Mouse (Mus musculus): Measurements from ENCODE around the gene Rgs16. TPM values are rescaled to one million over a fixed set of nuclear protein-coding genes. Genes with fewer than 3 reads are reported as not detected.

Rgs16 gene
- total and polyA plus RNA-seq, 2 experiments, result 3.9 to 125 TPM

- no peaks in the 10 kb centered on the region for H3K36me3 ChIP-seq (ENCODE audit: control insufficient read depth, insufficient read depth, low read length)
- WGBS, result 72% methylated on average over 2 of the region's 2 CpGs
- no peak overlapping the region for H3K27ac ChIP-seq (replicated peaks; ENCODE audit: insufficient read depth, low read depth, low read length)
- no peak overlapping the region for H3K9ac ChIP-seq (ENCODE audit: low read depth, low read length)
- TF ChIP-seq CTCF (IDR thresholded peaks at IDR 0.05; ENCODE audit: low read depth, low read length), result no peak
- TF ChIP-seq POLR2A (IDR thresholded peaks at IDR 0.05; ENCODE audit: extremely low read depth, insufficient read depth, low read length), result no peak
- no peaks in the 10 kb centered on the region for H3K4me1 ChIP-seq (ENCODE audit: control insufficient read depth, insufficient read depth, low read length)
- H3K79me2 ChIP-seq (ENCODE audit: control insufficient read depth, insufficient read depth, low read length), result no peaks in the 10 kb centered on the region
- H3K4me3 ChIP-seq (ENCODE audit: insufficient read depth, low read depth, low read length), result no peak overlapping the region
- no peaks in the 10 kb centered on the region for H3K27me3 ChIP-seq (ENCODE audit: control insufficient read depth, insufficient read depth, low read length)
- no peak for DNase-seq (ENCODE audit: extremely low read depth, low read depth, low spot score)
Measured at GRCm38 (mm10) chr1:153790708-153791107, 50.6 kb downstream of the Rgs16 start.

DNA sequence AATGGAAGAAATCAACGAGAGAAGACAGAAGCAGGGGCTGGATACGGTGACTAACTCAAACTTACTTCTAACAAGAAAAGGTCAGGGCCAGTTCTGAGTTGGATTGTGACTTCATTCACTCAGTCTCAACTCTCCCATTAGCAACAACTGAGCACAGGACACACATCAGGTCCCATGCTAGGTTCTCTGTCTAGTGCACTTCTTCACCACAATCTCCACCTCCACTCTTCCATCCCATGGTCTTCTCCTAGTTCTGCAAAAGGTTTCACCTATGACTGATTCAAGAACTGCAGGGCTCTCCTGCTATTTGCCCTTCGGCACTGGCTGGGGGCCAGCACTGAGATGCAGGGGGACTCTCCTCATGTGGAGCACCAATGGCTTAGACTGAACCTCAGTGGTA lies 54.1 kb downstream of the Rgs16 start:
- H3K27ac ChIP-seq (replicated peaks; ENCODE audit: insufficient read depth, low read depth, low read length), result no peak overlapping the region
- 84% methylated on average over 3 of the region's 3 CpGs for WGBS
- H3K9ac ChIP-seq (ENCODE audit: low read depth, low read length), result no peak overlapping the region
- H3K36me3 ChIP-seq (ENCODE audit: control insufficient read depth, insufficient read depth, low read length), result no peaks in the 10 kb centered on the region
- H3K4me1 ChIP-seq (ENCODE audit: control insufficient read depth, insufficient read depth, low read length), result no peaks in the 10 kb centered on the region
- no peaks in the 10 kb centered on the region for H3K79me2 ChIP-seq (ENCODE audit: control insufficient read depth, insufficient read depth, low read length)
- no peak overlapping the region for H3K4me3 ChIP-seq (ENCODE audit: insufficient read depth, low read depth, low read length)
- DNase-seq (ENCODE audit: extremely low read depth, low read depth, low spot score), result no peak
- TF ChIP-seq POLR2A (IDR thresholded peaks at IDR 0.05; ENCODE audit: extremely low read depth, insufficient read depth, low read length) (no peak), CTCF (IDR thresholded peaks at IDR 0.05; ENCODE audit: low read depth, low read length) (no peak)
- no peaks in the 10 kb centered on the region for H3K27me3 ChIP-seq (ENCODE audit: control insufficient read depth, insufficient read depth, low read length)

Other genes with a start within 250 kb of the Rgs16 start
- 1.4 and 2.5 TPM in 2 replicates for gene Npl, start 190.3 kb upstream of the Rgs16 start, total RNA-seq (2014; rRNA removed)
- 0.21 and 0.40 TPM in 2 replicates for gene Npl, start 190.3 kb upstream of the Rgs16 start, polyA plus RNA-seq (2012; rRNA removed)
- gene Rgs8, start 87.3 kb upstream of the Rgs16 start, total RNA-seq (2014; rRNA removed), result 0.07 and 0.09 TPM in 2 replicates
- gene Rgs8, start 87.3 kb upstream of the Rgs16 start, polyA plus RNA-seq (2012; rRNA removed), result not detected in 2 replicates
- gene Rnasel, start 9.1 kb downstream of the Rgs16 start, total RNA-seq (2014; rRNA removed), result 3.7 and 5.1 TPM in 2 replicates
- 0.57 and 0.72 TPM in 2 replicates for gene Rnasel, start 9.1 kb downstream of the Rgs16 start, polyA plus RNA-seq (2012; rRNA removed)
- 0.09 TPM in 1 of 2 replicates, not detected in the other for gene Rgsl1, start 103.8 kb downstream of the Rgs16 start, total RNA-seq (2014; rRNA removed)
- gene Rgsl1, start 103.8 kb downstream of the Rgs16 start, polyA plus RNA-seq (2012; rRNA removed), result not detected in 2 replicates
- 0.07 and 0.09 TPM in 2 replicates for gene Teddm1b, start 134.0 kb downstream of the Rgs16 start, total RNA-seq (2014; rRNA removed)
- 0.10 TPM in 2 replicates for gene Teddm1b, start 134.0 kb downstream of the Rgs16 start, polyA plus RNA-seq (2012; rRNA removed)
- gene Teddm1a, start 151.4 kb downstream of the Rgs16 start, total RNA-seq (2014; rRNA removed), result not detected in 2 replicates
- gene Teddm1a, start 151.4 kb downstream of the Rgs16 start, polyA plus RNA-seq (2012; rRNA removed), result not detected in 2 replicates
- gene Glul, start 159.6 kb downstream of the Rgs16 start, total RNA-seq (2014; rRNA removed), result 370 and 719 TPM in 2 replicates
- 620 and 776 TPM in 2 replicates for gene Glul, start 159.6 kb downstream of the Rgs16 start, polyA plus RNA-seq (2012; rRNA removed)
- gene Teddm2, start 159.9 kb downstream of the Rgs16 start, total RNA-seq (2014; rRNA removed), result 0.20 and 0.83 TPM in 2 replicates
- gene Teddm2, start 159.9 kb downstream of the Rgs16 start, polyA plus RNA-seq (2012; rRNA removed), result 0.37 and 0.80 TPM in 2 replicates

Data from liver, adult 2 months (tissue).